Mouse (Mus musculus) bone marrow, adult 2 months (tissue): ENCODE measurements around the gene Banf1. TPM values are rescaled to one million over a fixed set of nuclear protein-coding genes. Genes with fewer than 3 reads are reported as not detected.

Experiments used
- H3K27ac ChIP-seq: fragments of 200-500 bp; 2 replicates; pipeline ENCODE4 v1.5.1; 2012; ENCODE audit warnings: low read depth, mild to moderate bottlenecking, control low read depth, inconsistent platforms, low read length; ENCODE audit not compliant: control insufficient read depth, poor library complexity, insufficient read depth
- H3K4me1 ChIP-seq: fragments of 200-500 bp; 2 replicates; pipeline ENCODE4 v1.6.1; 2011; ENCODE audit warnings: low read length; ENCODE audit not compliant: control insufficient read depth, insufficient read depth
- H3K4me3 ChIP-seq: fragments of 200-500 bp; replicated peaks from 2 replicates; pipeline ENCODE3; 2011; ENCODE audit warnings: mild to moderate bottlenecking, low read depth, low read length, control low read depth; ENCODE audit not compliant: control insufficient read depth
- CTCF ChIP-seq: fragments of 200-500 bp; IDR thresholded peaks from 2 replicates; pipeline ENCODE4 v1.5.1; 2011; ENCODE audit warnings: low read length, control low read depth; ENCODE audit not compliant: control insufficient read depth, insufficient read depth
- POLR2A ChIP-seq: fragments of 200-500 bp; IDR thresholded peaks from 2 replicates; pipeline ENCODE4 v1.6.1; 2011; ENCODE audit warnings: low read depth, mild to moderate bottlenecking, control low read depth, low read length, borderline replicate concordance; ENCODE audit not compliant: control insufficient read depth
- WGBS: fragments of 180-500 bp; shearing (Covaris S2); methylation state at CpG from one replicate; pipeline ENCODE4 v1.1.7; 2018; 5-methylcytosine and 5-hydroxymethylcytosine counted together
- polyA plus RNA-seq: library from polyadenylated mRNA; stranded (reverse); fragments of >200 nt; gene quantifications from 2 replicates; pipeline ENCODE4 v1.2.4, GENCODE M21; 2011; ENCODE audit warnings: low replicate concordance; ENCODE audit not compliant: missing spikeins, insufficient read depth, insufficient read length

The Banf1 gene
- polyA plus RNA-seq, 1 experiment: 121 TPM

DNA sequence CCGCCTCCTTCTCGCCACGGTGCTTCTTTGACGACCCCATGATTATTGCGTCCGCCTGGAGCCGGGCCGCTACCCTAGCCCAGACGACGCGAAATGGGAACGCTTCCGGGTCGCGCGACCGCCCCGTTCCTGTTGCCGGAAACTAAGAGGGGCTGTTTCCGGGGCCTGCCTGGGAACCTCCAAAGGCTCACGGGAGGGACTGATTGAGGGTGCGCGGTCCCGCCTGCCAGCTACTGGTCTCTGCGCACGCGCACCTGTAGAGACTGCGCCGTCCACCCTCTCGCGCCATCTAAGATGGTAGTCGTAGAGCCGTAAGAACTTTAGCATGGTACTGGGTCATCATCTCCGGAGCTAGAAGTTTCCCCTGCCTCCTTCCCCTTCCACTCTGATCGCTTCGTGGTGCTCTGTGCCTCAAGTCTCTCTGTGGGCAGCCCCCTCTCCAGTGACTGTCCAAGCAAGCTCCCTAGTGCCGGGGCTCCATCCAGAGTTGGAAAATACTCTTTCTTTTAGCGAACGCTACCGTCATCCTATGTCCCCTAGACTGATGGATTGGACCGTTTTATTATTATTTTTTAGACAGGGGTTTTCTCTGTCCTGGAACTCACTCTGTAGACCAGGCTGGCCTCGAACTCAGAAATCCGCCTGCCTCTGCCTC lies 21.7 kb upstream of the Banf1 start, which contains the start of gene Sart1:
Sart1 (minus strand) TSS at position 116 of the 655 bp plus-strand sequence.
- no peak for TF ChIP-seq CTCF
- TF ChIP-seq POLR2A: peak; percentile 97
- Histone ChIP-seq H3K27ac (peak within 1 kb of the TSS; percentile 90), H3K4me1 (peaks cover 1% of the 10 kb centered on the region; the same call in 1 of the 2 replicates), H3K4me3 (peak within 1 kb of the TSS; percentile 89)
- WGBS: under 1% methylated on average over 43 of the region's 43 CpGs

DNA sequence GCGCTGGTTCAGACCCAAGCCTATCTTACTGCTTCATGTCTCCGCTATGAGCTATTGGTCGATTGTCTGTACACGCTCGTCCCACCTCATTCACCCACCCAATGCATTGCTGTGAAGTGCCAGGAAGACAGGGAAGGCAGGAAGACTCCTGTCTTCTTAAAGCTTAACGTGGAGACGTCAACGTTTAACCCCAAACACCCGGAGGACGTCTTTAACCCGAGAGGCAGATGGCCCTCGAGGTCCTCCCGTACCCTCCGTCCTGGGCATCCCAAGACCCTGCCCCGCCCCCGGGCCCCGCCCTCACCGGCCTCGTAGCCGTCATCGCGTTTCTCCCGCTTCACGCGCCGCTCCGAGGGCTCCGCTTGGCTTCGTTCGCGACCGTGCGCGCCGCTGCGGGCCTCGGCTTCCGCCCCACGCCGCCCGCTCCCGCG lies 21.1 kb upstream of the Banf1 start:
- WGBS: under 1% methylated on average over 43 of the region's 43 CpGs
- Histone ChIP-seq H3K4me3 (peak overlapping the region; percentile 89), H3K4me1 (peaks cover 1% of the 10 kb centered on the region; the same call in 1 of the 2 replicates), H3K27ac (peak overlapping the region; percentile 90)
- TF ChIP-seq POLR2A (no peak), CTCF (no peak)

DNA sequence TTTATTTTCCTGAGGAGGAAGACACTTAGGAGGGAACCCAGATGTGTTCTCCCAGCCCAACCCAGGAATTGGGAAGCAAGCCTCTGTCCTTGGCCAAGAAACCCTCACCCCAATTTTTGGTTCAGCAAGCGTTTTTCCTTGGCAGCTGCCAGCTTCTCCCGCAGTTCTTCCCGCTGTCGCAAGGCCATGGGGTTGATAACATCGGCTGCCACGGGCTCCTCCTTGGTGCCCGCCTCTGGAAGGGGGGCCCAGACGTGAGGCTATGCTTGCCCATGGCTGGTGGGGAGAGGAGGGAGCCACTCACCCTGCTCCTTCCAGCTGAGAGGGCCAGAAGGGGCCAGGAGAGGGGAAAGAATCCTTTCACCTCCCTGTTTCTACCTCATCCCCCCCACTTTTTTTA lies 17.7 kb upstream of the Banf1 start:
- H3K4me1 ChIP-seq: peaks cover 1% of the 10 kb centered on the region; the same call in 1 of the 2 replicates
- WGBS: 84% methylated on average over 8 of the region's 8 CpGs
- no peak overlapping the region for H3K27ac ChIP-seq
- no peak for TF ChIP-seq POLR2A
- H3K4me3 ChIP-seq: no peak overlapping the region

DNA sequence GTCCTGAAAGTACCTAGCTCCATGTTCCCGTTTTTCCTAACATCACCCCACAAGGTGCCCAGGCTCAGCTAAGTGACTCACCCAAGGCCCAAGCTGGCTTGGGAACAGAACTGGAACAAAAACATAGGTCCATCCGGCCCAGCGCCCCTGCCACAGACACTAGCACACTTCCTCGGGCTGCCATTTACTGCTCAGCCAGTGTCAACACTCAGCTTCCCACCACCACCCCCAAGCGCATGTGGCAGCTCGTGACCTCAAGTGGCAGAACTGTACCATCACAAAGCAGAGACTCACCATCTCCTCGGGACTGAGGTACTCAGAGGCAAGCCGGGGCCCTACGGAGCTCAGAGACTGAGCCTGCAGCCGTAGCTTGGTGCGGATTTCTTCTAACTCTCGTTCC lies 16.4 kb upstream of the Banf1 start:
- H3K4me3 ChIP-seq: no peak overlapping the region
- TF ChIP-seq POLR2A (no peak), CTCF (no peak)
- H3K27ac ChIP-seq: no peak overlapping the region
- H3K4me1 ChIP-seq: peaks cover 1% of the 10 kb centered on the region; the same call in 1 of the 2 replicates
- WGBS: 92% methylated on average over 12 of the region's 12 CpGs

DNA sequence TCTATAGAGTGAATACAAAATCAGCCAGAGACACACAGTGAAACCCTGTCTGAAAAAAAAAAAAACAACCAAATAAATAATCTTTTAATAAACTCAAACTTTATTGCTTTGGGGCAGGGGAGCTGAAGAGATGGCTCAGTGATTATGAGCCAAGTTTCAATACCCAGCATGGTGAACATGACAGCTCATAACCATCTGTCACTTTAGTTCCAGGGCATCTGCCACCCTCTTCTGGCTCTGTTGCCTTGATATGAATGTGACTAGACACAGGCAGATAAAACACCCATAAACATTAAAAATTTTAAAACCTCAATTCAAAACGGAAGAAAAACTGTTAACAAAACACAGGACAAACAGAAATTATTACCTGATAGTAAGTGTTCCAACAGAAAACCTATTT lies 10.5 kb upstream of the Banf1 start:
- Histone ChIP-seq H3K27ac (no peak overlapping the region), H3K4me1 (no peaks in the 10 kb centered on the region), H3K4me3 (no peak overlapping the region)
- WGBS: 88% methylated on average over 1 of the region's 1 CpGs
- TF ChIP-seq CTCF (no peak), POLR2A (no peak)

DNA sequence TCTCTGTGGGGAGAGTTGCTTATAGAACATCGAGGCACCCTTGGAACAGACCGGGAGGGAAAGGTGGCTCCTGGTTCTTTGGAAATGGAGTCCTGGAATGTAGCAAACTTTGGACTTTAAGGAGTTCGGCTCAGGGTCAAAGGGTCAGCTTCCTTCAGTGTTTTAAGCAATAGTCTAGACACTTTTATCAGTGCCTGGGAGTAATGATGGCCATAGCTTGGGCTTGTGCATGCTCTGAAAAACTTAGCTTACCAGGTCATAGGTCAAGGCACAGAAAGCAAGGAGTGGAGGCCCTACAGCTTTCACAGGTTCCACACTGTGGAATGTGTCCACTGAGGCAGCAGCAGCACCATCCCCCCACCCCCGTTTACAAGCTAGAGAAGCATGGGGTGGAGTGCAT lies 7.8 kb upstream of the Banf1 start:
- Histone ChIP-seq H3K4me1 (no peaks in the 10 kb centered on the region), H3K27ac (no peak overlapping the region), H3K4me3 (no peak overlapping the region)
- TF ChIP-seq POLR2A (no peak), CTCF (no peak)
- 86% methylated on average over 4 of the region's 4 CpGs for WGBS

DNA sequence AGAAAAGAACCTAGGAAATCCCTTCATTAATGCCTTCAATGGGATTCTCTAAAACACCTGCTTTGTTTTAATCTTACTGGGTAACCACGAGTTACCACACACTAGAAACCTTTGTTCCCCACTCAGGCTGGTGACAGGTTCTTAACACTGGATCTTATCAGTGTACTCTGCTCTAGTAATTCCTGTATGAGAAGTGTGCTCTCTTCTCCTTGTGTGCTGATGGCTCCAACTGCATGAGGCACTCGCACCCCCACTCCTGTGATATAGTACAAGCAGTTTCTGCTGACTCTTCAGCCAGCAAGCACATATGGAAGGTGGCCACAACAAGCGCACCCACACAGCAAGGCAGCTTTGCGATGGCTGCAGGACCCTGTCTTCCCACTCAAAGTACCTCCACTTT lies 7.2 kb upstream of the Banf1 start:
- 81% methylated on average over 4 of the region's 4 CpGs for WGBS
- Histone ChIP-seq H3K27ac (no peak overlapping the region), H3K4me3 (no peak overlapping the region), H3K4me1 (no peaks in the 10 kb centered on the region)
- no peak for TF ChIP-seq CTCF

DNA sequence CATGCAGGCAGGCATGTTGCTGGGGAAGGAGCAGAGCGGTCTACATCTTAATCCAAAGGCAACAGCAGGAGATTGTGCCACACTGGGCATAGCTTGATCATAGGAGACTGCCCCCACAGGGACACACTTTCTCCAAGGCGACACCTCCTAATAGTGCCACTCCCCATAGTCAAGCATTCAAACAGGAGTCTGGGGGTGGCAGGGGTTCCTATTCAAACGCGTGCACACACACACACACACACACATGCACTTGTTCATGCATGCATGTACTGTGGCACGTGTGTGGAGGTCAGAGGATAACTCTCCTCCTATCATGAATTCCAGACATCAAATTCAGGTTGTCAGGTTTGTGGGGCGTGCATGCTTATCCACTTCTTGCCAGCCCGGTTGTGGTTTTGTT lies 5.8 kb upstream of the Banf1 start:
- no peak overlapping the region for H3K4me3 ChIP-seq
- 88% methylated on average over 7 of the region's 7 CpGs for WGBS
- no peaks in the 10 kb centered on the region; the same call in 1 of the 2 replicates for H3K4me1 ChIP-seq
- no peak for TF ChIP-seq CTCF
- no peak for TF ChIP-seq POLR2A
- no peak overlapping the region for H3K27ac ChIP-seq

DNA sequence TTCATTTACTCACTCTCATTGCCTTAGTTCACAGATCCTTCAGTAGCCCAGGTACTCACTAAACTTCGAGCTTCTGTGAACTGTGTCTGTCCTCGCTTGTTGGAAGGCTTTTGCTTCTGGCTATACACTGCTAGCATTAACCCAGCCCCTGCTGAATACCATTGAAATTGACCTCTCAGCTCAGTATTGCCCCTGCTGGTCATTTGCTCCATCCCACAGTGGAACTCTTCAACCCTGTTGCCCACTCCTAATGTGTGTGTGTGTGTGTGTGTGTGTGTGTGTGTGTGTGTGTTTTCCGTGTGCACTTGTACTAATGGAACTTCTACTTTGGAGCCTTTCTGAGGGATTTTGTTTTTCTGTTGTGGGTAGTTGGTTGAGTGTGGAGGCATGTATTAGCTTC lies 4.0 kb upstream of the Banf1 start:
- no peak for TF ChIP-seq POLR2A
- no peak for TF ChIP-seq CTCF
- H3K4me1 ChIP-seq: no peaks in the 10 kb centered on the region; the same call in 1 of the 2 replicates
- WGBS: 81% methylated on average over 3 of the region's 3 CpGs
- H3K4me3 ChIP-seq: no peak overlapping the region
- H3K27ac ChIP-seq: no peak overlapping the region
